Mouse (Mus musculus) adipocyte (in vitro differentiated cells): ENCODE measurements at regions not wholly inside any gene's neighbourhood (a gene's known extent, or its start where the extent isn't known, plus 50 kb on each side); places are given as distances from the start of the nearest gene placed in this dataset.

ENCODE experiments used
- DNase-seq: peaks from one replicate; pipeline ENCODE4 v3.0.0-alpha.2; 2016; ENCODE audit warnings: low spot score

GRCm38 (mm10) chr8:107864802-107865651, 77.4 kb upstream of the Zfhx3 start:
- no peak for DNase-seq

GRCm38 (mm10) chr8:107865744-107866143, 76.7 kb upstream of the Zfhx3 start:
- DNase-seq: no peak

GRCm38 (mm10) chr8:107871718-107872117, 70.7 kb upstream of the Zfhx3 start:
- no peak for DNase-seq

- no peak for DNase-seq
Measured at GRCm38 (mm10) chr8:107872121-107872520, 70.3 kb upstream of the Zfhx3 start.

- DNase-seq: no peak
Measured at GRCm38 (mm10) chr8:107876455-107876854, 66.0 kb upstream of the Zfhx3 start.

GRCm38 (mm10) chr8:107881851-107882250, 60.6 kb upstream of the Zfhx3 start:
- DNase-seq: peak; percentile 73

GRCm38 (mm10) chr8:107885547-107885946, 56.9 kb upstream of the Zfhx3 start:
- DNase-seq: no peak

GRCm38 (mm10) chr8:107885971-107886370, 56.5 kb upstream of the Zfhx3 start:
- no peak for DNase-seq

GRCm38 (mm10) chr8:107886516-107887253, 55.8 kb upstream of the Zfhx3 start:
- no peak for DNase-seq

- DNase-seq: no peak
Measured at GRCm38 (mm10) chr8:107887333-107887732, 55.1 kb upstream of the Zfhx3 start.

GRCm38 (mm10) chr8:107890922-107891321, 51.5 kb upstream of the Zfhx3 start:
- DNase-seq: no peak
